Mouse (Mus musculus) left cerebral cortex, adult 2 months (tissue): ENCODE data around the gene 4930564D02Rik. TPM values are rescaled to one million over a fixed set of nuclear protein-coding genes. Genes with fewer than 3 reads are reported as not detected.

ENCODE experiments used
- DNase-seq, 2 experiments: peaks; one replicate each; pipeline ENCODE4 v3.0.0; 2021 to 2022; ENCODE audit warnings: low spot score in 2 of 2, mixed read lengths in 1 of 2; ENCODE audit errors: extremely low spot score in 1 of 2
- H3K27ac ChIP-seq: fragments of 200-600 bp; 2 replicates; pipeline ENCODE4 v1.8.1; 2022
- H3K4me3 ChIP-seq: fragments of 200-600 bp; 2 replicates; pipeline ENCODE4 v1.8.1; 2022
- CTCF ChIP-seq: fragments of 200-600 bp; IDR thresholded peaks from 2 replicates; pipeline ENCODE4 v1.8.1; 2022; ENCODE audit warnings: antibody characterized with exemption, mild to moderate bottlenecking, moderate library complexity
- intact Hi-C: fragments of 180-260 bp; cut with DNase I; formaldehyde crosslinking; loops from one replicate; pipeline ENCODE4 v1.15.1; 2025
- long read RNA-seq, 2 experiments: library from polyadenylated mRNA; stranded (forward); transcript quantifications; one replicate each; pipeline ENCODE4 v2.0.0; 2021; ENCODE audit warnings: borderline mapping rate in 2 of 2
- total RNA-seq, 2 experiments: library from RNA; stranded (reverse); gene quantifications; 2 replicates each; pipeline ENCODE4 v1.2.3; 2021

The 4930564D02Rik gene
- not detected for total RNA-seq
- long read RNA-seq, experiment 1, result 0 reads
- long read RNA-seq, experiment 2, result 0 reads

GRCm38 (mm10) chr3:105066544-105066943 is at the start of gene 4930564D02Rik:
TSS of gene 4930564D02Rik (plus strand) at chr3:105066844.
- Histone ChIP-seq H3K4me3 (no peak within 1 kb of the TSS), H3K27ac (no peak within 1 kb of the TSS)
- TF ChIP-seq CTCF, result no peak
- intact Hi-C loops, result no loop called here
- no peak for DNase-seq

GRCm38 (mm10) chr3:105017314-105017713 is 49.3 kb upstream of the 4930564D02Rik start:
- peak overlapping the region; percentile 42 for H3K27ac ChIP-seq
- intact Hi-C loops, result no loop called here
- DNase-seq, result no peak
- TF ChIP-seq CTCF, result no peak
- H3K4me3 ChIP-seq, result no peak overlapping the region

DNA sequence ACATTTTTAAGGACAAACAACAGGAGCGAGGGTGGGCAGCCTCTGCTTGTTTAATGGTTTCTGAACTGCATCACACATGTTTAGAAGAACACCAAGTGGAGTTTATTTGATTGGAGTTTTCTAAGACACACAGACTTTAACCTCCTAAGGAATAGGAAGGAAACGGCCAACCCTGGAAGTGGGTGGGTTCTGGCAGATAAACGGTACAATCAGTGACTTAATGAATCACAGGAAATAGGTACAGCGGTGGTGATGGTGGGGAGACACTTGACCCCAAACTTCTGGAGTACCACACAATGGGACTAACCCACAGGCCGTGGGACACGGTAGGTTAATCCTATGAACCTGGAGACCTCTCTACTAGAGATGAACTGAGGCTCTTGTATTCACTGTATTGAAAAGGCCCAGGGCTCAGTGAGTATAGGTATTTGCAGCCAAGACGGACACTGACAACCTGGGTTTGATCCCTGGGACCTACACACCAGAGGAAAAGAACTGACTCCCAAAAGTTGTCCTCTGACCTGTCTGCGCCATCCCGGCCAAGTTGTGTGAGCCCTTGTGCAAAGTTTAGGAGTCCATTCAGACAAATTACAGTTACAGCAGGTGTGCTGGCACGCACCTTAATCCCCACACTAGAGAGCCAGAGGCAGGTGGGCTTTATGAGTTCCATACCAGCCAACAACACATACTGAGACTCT is 48.4 kb upstream of the 4930564D02Rik start:
- H3K4me3 ChIP-seq, result no peak overlapping the region
- DNase-seq, result no peak
- intact Hi-C loops, result no loop called here
- no peak for TF ChIP-seq CTCF
- peak overlapping the region; percentile 71 for H3K27ac ChIP-seq

- intact Hi-C loops, result no loop called here
- DNase-seq, result no peak
- TF ChIP-seq CTCF, result no peak
- Histone ChIP-seq H3K27ac (peak overlapping the region; percentile 71), H3K4me3 (no peak overlapping the region)
These were observed 47.9 kb upstream of the 4930564D02Rik start for GRCm38 (mm10) chr3:105018783-105019105.

- no peak for TF ChIP-seq CTCF
- intact Hi-C loops, result no loop called here
- DNase-seq, result no peak
- Histone ChIP-seq H3K4me3 (no peak overlapping the region), H3K27ac (peak overlapping the region; percentile 64)
These were observed 46.6 kb upstream of the 4930564D02Rik start for GRCm38 (mm10) chr3:105019826-105020692.

- Histone ChIP-seq H3K27ac (peak overlapping the region; percentile 16; the same call in 1 of the 2 replicates), H3K4me3 (no peak overlapping the region)
- no peak for DNase-seq
- TF ChIP-seq CTCF, result no peak
- intact Hi-C loops, result no loop called here
These were observed 43.2 kb upstream of the 4930564D02Rik start for GRCm38 (mm10) chr3:105023371-105024005.

- H3K27ac ChIP-seq, result peak overlapping the region; percentile 44; the same call in 1 of the 2 replicates
- intact Hi-C loops, result no loop called here
- TF ChIP-seq CTCF, result no peak
- no peak for DNase-seq
- H3K4me3 ChIP-seq, result no peak overlapping the region
These were observed 30.3 kb upstream of the 4930564D02Rik start for GRCm38 (mm10) chr3:105036281-105036847.

GRCm38 (mm10) chr3:105037240-105037770 is 29.3 kb upstream of the 4930564D02Rik start:
- Histone ChIP-seq H3K4me3 (no peak overlapping the region), H3K27ac (0 out of 2 replicates have a peak overlapping the region, but pooled peaks have one; percentile 11)
- no peak for TF ChIP-seq CTCF
- DNase-seq, result no peak
- intact Hi-C loops, result no loop called here

DNA sequence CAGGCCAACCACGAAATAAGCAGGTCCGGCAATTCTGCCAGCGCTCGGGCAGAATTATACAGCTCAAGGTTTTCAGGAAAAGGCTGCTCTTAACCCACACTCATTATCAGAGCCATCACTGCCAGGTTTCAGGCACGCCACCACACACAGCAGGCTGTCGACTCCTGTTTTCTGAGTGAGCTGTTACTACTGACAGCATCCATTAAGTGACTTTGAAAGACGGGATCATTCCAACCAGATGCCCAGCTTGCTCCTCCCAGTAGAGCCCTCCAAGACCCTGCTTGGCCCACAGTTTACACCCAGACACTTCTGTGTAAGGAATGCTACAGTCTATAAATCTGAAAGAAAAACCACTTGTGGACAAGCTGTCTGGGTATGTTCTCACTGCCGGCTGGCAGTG is 26.6 kb upstream of the 4930564D02Rik start:
- Histone ChIP-seq H3K4me3 (no peak overlapping the region), H3K27ac (no peak overlapping the region)
- TF ChIP-seq CTCF, result no peak
- no peak for DNase-seq
- intact Hi-C loops, result no loop called here

GRCm38 (mm10) chr3:105040983-105041625 is 25.5 kb upstream of the 4930564D02Rik start:
- no peak for TF ChIP-seq CTCF
- no peak overlapping the region for H3K4me3 ChIP-seq
- intact Hi-C loops, result no loop called here
- H3K27ac ChIP-seq, result no peak overlapping the region
- DNase-seq, result no peak

- peak; percentile 26 for TF ChIP-seq CTCF
- no peak overlapping the region for H3K4me3 ChIP-seq
- no peak for DNase-seq
- intact Hi-C loops, result no loop called here
- no peak overlapping the region for H3K27ac ChIP-seq
These were observed 22.9 kb upstream of the 4930564D02Rik start for GRCm38 (mm10) chr3:105043746-105044145.
